Mouse (Mus musculus) E14TG2a.4 (cell line): ENCODE data around the gene Prkca.

Experiments
- H3K27me3 ChIP-seq: 2 replicates; pipeline ENCODE4 v1.6.1; 2014; ENCODE audit warnings: low read length, control low read depth; ENCODE audit not compliant: insufficient read depth
- H3K36me3 ChIP-seq: 2 replicates; pipeline ENCODE4 v1.6.1; 2014; ENCODE audit warnings: low read length, control low read depth; ENCODE audit not compliant: insufficient read depth
- H3K4me1 ChIP-seq: replicated peaks from 2 replicates; pipeline ENCODE4 v1.6.1; 2014; ENCODE audit warnings: low read depth, low read length, control low read depth
- H3K4me3 ChIP-seq: replicated peaks from 2 replicates; pipeline ENCODE4 v1.5.1; 2014; ENCODE audit warnings: mild to moderate bottlenecking, low read length
- H3K9me3 ChIP-seq: 2 replicates; pipeline ENCODE4 v1.6.1; 2014; ENCODE audit warnings: low read length, control low read depth
- CTCF ChIP-seq: conservative IDR thresholded peaks from 2 replicates; pipeline ENCODE4 v1.5.1; 2014; ENCODE audit warnings: low read length
- NANOG ChIP-seq: IDR thresholded peaks from 2 replicates; pipeline ENCODE4 v1.6.1; 2014; ENCODE audit warnings: borderline replicate concordance, low read length, mixed read lengths
- POU5F1 ChIP-seq: IDR thresholded peaks from 2 replicates; pipeline ENCODE4 v1.6.1; 2014; ENCODE audit warnings: low read length, borderline replicate concordance

The Prkca gene

GRCm38 (mm10) chr11:108010465-108010864 lies 333.3 kb downstream of the Prkca start:
- no peaks in the 10 kb centered on the region for H3K9me3 ChIP-seq
- TF ChIP-seq CTCF (peak; percentile 85), POU5F1 (no peak), NANOG (no peak)
- H3K4me1 ChIP-seq, result no peaks in the 10 kb centered on the region
- H3K4me3 ChIP-seq, result no peak overlapping the region
- no peaks in the 10 kb centered on the region for H3K36me3 ChIP-seq
- H3K27me3 ChIP-seq, result no peaks in the 10 kb centered on the region; the same call in 1 of the 2 replicates

GRCm38 (mm10) chr11:107998891-107999290 lies 344.8 kb downstream of the Prkca start:
- peaks cover 55% of the 10 kb centered on the region for H3K4me1 ChIP-seq
- H3K27me3 ChIP-seq, result peaks cover 2% of the 10 kb centered on the region; the same call in 1 of the 2 replicates
- no peaks in the 10 kb centered on the region for H3K9me3 ChIP-seq
- H3K36me3 ChIP-seq, result no peaks in the 10 kb centered on the region
- TF ChIP-seq POU5F1 (no peak), CTCF (no peak), NANOG (no peak)
- H3K4me3 ChIP-seq, result no peak overlapping the region

- no peaks in the 10 kb centered on the region for H3K9me3 ChIP-seq
- TF ChIP-seq POU5F1 (no peak), CTCF (no peak), NANOG (no peak)
- peaks cover 4% of the 10 kb centered on the region; the same call in 1 of the 2 replicates for H3K27me3 ChIP-seq
- no peaks in the 10 kb centered on the region for H3K36me3 ChIP-seq
- H3K4me1 ChIP-seq, result peaks cover 73% of the 10 kb centered on the region
- H3K4me3 ChIP-seq, result no peak overlapping the region
Observed at GRCm38 (mm10) chr11:107996896-107997670, 346.6 kb downstream of the Prkca start.

GRCm38 (mm10) chr11:107994487-107994886 lies 349.2 kb downstream of the Prkca start:
- H3K4me1 ChIP-seq, result peaks cover 83% of the 10 kb centered on the region
- TF ChIP-seq CTCF (peak; percentile 72), POU5F1 (no peak)
- no peaks in the 10 kb centered on the region for H3K9me3 ChIP-seq
- H3K27me3 ChIP-seq, result 0 out of 2 replicates have a peak, but pooled peaks cover 3% of the 10 kb centered on the region
- H3K4me3 ChIP-seq, result no peak overlapping the region
- no peaks in the 10 kb centered on the region for H3K36me3 ChIP-seq

GRCm38 (mm10) chr11:107993792-107994191 lies 349.9 kb downstream of the Prkca start:
- H3K36me3 ChIP-seq, result no peaks in the 10 kb centered on the region
- peaks cover 77% of the 10 kb centered on the region for H3K4me1 ChIP-seq
- no peak overlapping the region for H3K4me3 ChIP-seq
- no peaks in the 10 kb centered on the region for H3K9me3 ChIP-seq
- 0 out of 2 replicates have a peak, but pooled peaks cover 3% of the 10 kb centered on the region for H3K27me3 ChIP-seq
- no peak for TF ChIP-seq NANOG
- TF ChIP-seq CTCF, result no peak
- no peak for TF ChIP-seq POU5F1

GRCm38 (mm10) chr11:107992500-107992899 lies 351.2 kb downstream of the Prkca start:
- Histone ChIP-seq H3K9me3 (no peaks in the 10 kb centered on the region), H3K4me1 (peaks cover 68% of the 10 kb centered on the region), H3K27me3 (0 out of 2 replicates have a peak, but pooled peaks cover 3% of the 10 kb centered on the region), H3K36me3 (no peaks in the 10 kb centered on the region), H3K4me3 (peak overlapping the region; percentile 20; the same call in 1 of the 2 replicates)
- no peak for TF ChIP-seq CTCF
- TF ChIP-seq POU5F1, result no peak
- TF ChIP-seq NANOG, result no peak

GRCm38 (mm10) chr11:107991990-107992389 lies 351.7 kb downstream of the Prkca start:
- H3K4me3 ChIP-seq, result peak overlapping the region; percentile 20; the same call in 1 of the 2 replicates
- no peaks in the 10 kb centered on the region for H3K36me3 ChIP-seq
- no peak for TF ChIP-seq CTCF
- TF ChIP-seq NANOG, result no peak
- TF ChIP-seq POU5F1, result no peak
- no peaks in the 10 kb centered on the region for H3K9me3 ChIP-seq
- H3K4me1 ChIP-seq, result peaks cover 66% of the 10 kb centered on the region
- H3K27me3 ChIP-seq, result 0 out of 2 replicates have a peak, but pooled peaks cover 3% of the 10 kb centered on the region

GRCm38 (mm10) chr11:107989241-107989640 lies 354.5 kb downstream of the Prkca start:
- H3K4me3 ChIP-seq, result no peak overlapping the region
- H3K4me1 ChIP-seq, result peaks cover 71% of the 10 kb centered on the region
- H3K27me3 ChIP-seq, result 0 out of 2 replicates have a peak, but pooled peaks cover 3% of the 10 kb centered on the region
- TF ChIP-seq POU5F1 (no peak), CTCF (no peak), NANOG (no peak)
- no peaks in the 10 kb centered on the region for H3K36me3 ChIP-seq
- H3K9me3 ChIP-seq, result no peaks in the 10 kb centered on the region

GRCm38 (mm10) chr11:107985941-107986340 lies 357.8 kb downstream of the Prkca start:
- H3K4me1 ChIP-seq, result peaks cover 73% of the 10 kb centered on the region
- H3K9me3 ChIP-seq, result no peaks in the 10 kb centered on the region
- TF ChIP-seq POU5F1, result no peak
- no peak for TF ChIP-seq NANOG
- no peak for TF ChIP-seq CTCF
- no peak overlapping the region for H3K4me3 ChIP-seq
- H3K27me3 ChIP-seq, result no peaks in the 10 kb centered on the region
- H3K36me3 ChIP-seq, result no peaks in the 10 kb centered on the region
